Mouse (Mus musculus): ENCODE data around the gene Pgr. TPM values are rescaled to one million over a fixed set of nuclear protein-coding genes. Genes with fewer than 3 reads are reported as not detected.

The Pgr gene
- 0.68 and 0.79 TPM in 2 replicates for polyA plus RNA-seq (2015; fragmentation: Nextera tagmentation; extraction: Ambion mirVana)

DNA sequence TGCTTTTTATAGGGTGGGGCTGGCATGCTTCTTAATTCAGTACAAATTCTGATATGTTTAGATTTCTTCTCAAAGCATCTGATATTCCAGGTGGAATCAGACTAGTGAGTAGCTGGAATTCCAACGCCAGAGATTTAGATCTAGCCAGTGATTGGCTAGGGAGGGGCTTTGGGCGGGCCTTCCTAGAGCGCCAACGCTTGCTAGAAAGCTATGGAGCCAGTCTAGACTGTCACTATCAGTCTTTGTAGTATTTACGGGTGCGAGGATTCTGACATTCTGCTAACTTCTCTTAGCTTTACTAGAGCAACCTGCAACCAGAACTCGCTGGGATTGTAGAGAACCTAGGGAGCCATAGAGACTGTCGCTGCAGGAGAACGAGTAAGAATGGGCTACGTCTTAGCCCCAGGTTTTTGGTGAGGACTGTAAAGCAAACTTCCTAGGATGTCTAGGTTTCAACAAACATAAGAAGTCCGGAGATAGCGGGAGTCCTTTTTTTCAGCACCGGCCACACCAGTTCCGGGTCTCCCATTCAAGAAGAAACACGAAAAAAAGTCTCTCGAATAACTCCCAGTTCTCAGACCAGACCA is at the start of gene Pgr:
TSS of gene Pgr (plus strand) at position 218 of the 587 bp plus-strand sequence.
- Histone ChIP-seq H3K27me3 (peaks cover 37% of the 10 kb centered on the region), H3K9me3 (no peaks in the 10 kb centered on the region), H3K9ac (no peak within 1 kb of the TSS; the same call in 1 of the 2 replicates), H3K36me3 (no peaks in the 10 kb centered on the region), H3K4me2 (peak within 1 kb of the TSS; percentile 92), H3K4me3 (peak within 1 kb of the TSS; percentile 53), H3K27ac (no peak within 1 kb of the TSS), H3K4me1 (peaks cover 24% of the 10 kb centered on the region)
- no peak for ATAC-seq (ENCODE audit: insufficient number of reproducible peaks, low FRiP score, low TSS enrichment, low read depth)
- 2% methylated on average over 16 of the region's 16 CpGs for WGBS

- no peak for ATAC-seq (ENCODE audit: insufficient number of reproducible peaks, low FRiP score, low TSS enrichment, low read depth)
- no peak overlapping the region for H3K4me2 ChIP-seq
- no peak overlapping the region for H3K9ac ChIP-seq
- no peaks in the 10 kb centered on the region for H3K9me3 ChIP-seq
- no peak overlapping the region for H3K27ac ChIP-seq
- H3K36me3 ChIP-seq: no peaks in the 10 kb centered on the region
- H3K4me3 ChIP-seq: no peak overlapping the region
- 86% methylated on average over 2 of the region's 2 CpGs for WGBS
- H3K27me3 ChIP-seq: no peaks in the 10 kb centered on the region
- no peaks in the 10 kb centered on the region for H3K4me1 ChIP-seq
These were observed 42.2 kb upstream of the Pgr start for GRCm38 (mm10) chr9:8857455-8857854.

- no peak overlapping the region for H3K27ac ChIP-seq
- H3K9ac ChIP-seq: no peak overlapping the region
- H3K27me3 ChIP-seq: no peaks in the 10 kb centered on the region
- whole genome bisulfite sequencing: 88% methylated on average over 2 of the region's 2 CpGs
- no peaks in the 10 kb centered on the region for H3K36me3 ChIP-seq
- no peak overlapping the region for H3K4me2 ChIP-seq
- no peak for ATAC-seq (ENCODE audit: insufficient number of reproducible peaks, low FRiP score, low TSS enrichment, low read depth)
- no peaks in the 10 kb centered on the region for H3K9me3 ChIP-seq
- no peaks in the 10 kb centered on the region for H3K4me1 ChIP-seq
- no peak overlapping the region for H3K4me3 ChIP-seq
These were observed 31.1 kb upstream of the Pgr start for GRCm38 (mm10) chr9:8868511-8868910.

- WGBS: 76% methylated on average over 5 of the region's 5 CpGs
- Histone ChIP-seq H3K9ac (no peak overlapping the region), H3K4me2 (no peak overlapping the region), H3K36me3 (no peaks in the 10 kb centered on the region), H3K27ac (no peak overlapping the region), H3K4me3 (no peak overlapping the region), H3K27me3 (peaks cover 17% of the 10 kb centered on the region), H3K4me1 (peaks cover 5% of the 10 kb centered on the region), H3K9me3 (no peaks in the 10 kb centered on the region)
- no peak for ATAC-seq (ENCODE audit: insufficient number of reproducible peaks, low FRiP score, low TSS enrichment, low read depth)
These were observed 4.4 kb upstream of the Pgr start for GRCm38 (mm10) chr9:8895205-8895604.

- 2% methylated on average over 41 of the region's 41 CpGs for WGBS
- peak overlapping the region; percentile 53 for H3K4me3 ChIP-seq
- peaks cover 37% of the 10 kb centered on the region for H3K27me3 ChIP-seq
- ATAC-seq (ENCODE audit: insufficient number of reproducible peaks, low FRiP score, low TSS enrichment, low read depth): no peak
- no peaks in the 10 kb centered on the region for H3K9me3 ChIP-seq
- H3K27ac ChIP-seq: no peak overlapping the region
- H3K9ac ChIP-seq: peak overlapping the region; percentile 28; the same call in 1 of the 2 replicates
- H3K4me1 ChIP-seq: peaks cover 24% of the 10 kb centered on the region
- H3K36me3 ChIP-seq: no peaks in the 10 kb centered on the region
- peak overlapping the region; percentile 92 for H3K4me2 ChIP-seq
These were observed 775 bp downstream of the Pgr start for GRCm38 (mm10) chr9:8900203-8901012.

- peaks cover 37% of the 10 kb centered on the region for H3K27me3 ChIP-seq
- 0 out of 2 replicates have a peak, but pooled peaks have one; percentile 22 for ATAC-seq (ENCODE audit: insufficient number of reproducible peaks, low FRiP score, low TSS enrichment, low read depth)
These were observed 1.5 kb downstream of the Pgr start for GRCm38 (mm10) chr9:8901013-8901646.

DNA sequence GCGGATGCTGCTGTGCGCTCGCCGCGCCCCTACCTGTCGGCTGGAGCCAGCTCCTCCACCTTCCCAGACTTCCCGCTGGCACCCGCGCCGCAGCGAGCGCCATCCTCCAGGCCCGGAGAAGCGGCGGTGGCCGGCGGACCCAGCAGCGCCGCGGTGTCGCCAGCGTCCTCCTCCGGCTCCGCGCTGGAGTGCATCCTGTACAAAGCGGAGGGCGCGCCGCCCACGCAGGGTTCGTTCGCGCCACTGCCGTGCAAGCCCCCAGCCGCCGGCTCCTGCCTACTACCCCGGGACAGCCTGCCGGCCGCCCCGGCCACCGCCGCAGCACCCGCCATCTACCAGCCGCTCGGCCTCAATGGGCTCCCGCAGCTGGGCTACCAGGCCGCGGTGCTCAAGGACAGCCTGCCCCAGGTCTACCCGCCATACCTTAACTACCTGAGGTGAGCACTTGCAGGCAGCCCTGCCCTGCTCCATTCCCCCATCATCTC is 2.1 kb downstream of the Pgr start:
- Histone ChIP-seq H3K27ac (no peak overlapping the region), H3K9ac (0 out of 2 replicates have a peak overlapping the region, but pooled peaks have one; percentile 28), H3K4me2 (peak overlapping the region; percentile 92), H3K4me1 (peaks cover 24% of the 10 kb centered on the region), H3K9me3 (no peaks in the 10 kb centered on the region), H3K4me3 (peak overlapping the region; percentile 53), H3K36me3 (no peaks in the 10 kb centered on the region), H3K27me3 (peaks cover 37% of the 10 kb centered on the region)
- WGBS: under 1% methylated on average over 49 of the region's 49 CpGs
- peak; percentile 62; the same call in 1 of the 2 replicates for ATAC-seq (ENCODE audit: insufficient number of reproducible peaks, low FRiP score, low TSS enrichment, low read depth)

More at GRCm38 (mm10) chr9:8901013-8901646, 1.5 kb downstream of the Pgr start:
- Histone ChIP-seq H3K27ac (no peak overlapping the region), H3K9me3 (no peaks in the 10 kb centered on the region), H3K4me2 (peak overlapping the region; percentile 92), H3K36me3 (no peaks in the 10 kb centered on the region), H3K4me1 (peaks cover 24% of the 10 kb centered on the region), H3K9ac (0 out of 2 replicates have a peak overlapping the region, but pooled peaks have one; percentile 28), H3K4me3 (peak overlapping the region; percentile 53)
- WGBS: 0% methylated on average over 34 of the region's 36 CpGs

DNA sequence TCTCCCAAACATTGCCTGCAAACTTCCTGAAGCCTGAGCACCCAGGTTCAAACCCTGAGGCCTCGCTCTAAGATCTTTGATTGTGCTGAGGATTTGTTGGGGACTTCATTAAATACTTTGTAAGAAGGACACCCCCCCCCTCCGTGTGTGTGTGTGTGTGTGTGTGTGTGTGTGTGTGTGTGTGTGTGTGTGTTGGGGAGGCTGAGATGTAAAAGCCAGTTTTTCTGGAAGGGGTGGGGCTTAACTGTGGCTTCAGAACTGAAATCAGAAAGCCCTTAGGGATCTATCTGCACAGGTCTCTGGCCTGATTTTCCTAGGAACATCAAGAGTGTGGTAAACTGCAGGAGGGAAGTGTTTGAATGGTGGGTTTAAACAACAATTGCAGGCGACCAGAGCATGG is 2.6 kb downstream of the Pgr start:
- no peaks in the 10 kb centered on the region for H3K9me3 ChIP-seq
- H3K4me2 ChIP-seq: peak overlapping the region; percentile 92; the same call in 1 of the 2 replicates
- WGBS: 22% methylated on average over 3 of the region's 3 CpGs
- no peaks in the 10 kb centered on the region for H3K36me3 ChIP-seq
- H3K4me3 ChIP-seq: peak overlapping the region; percentile 53
- H3K27ac ChIP-seq: no peak overlapping the region
- H3K4me1 ChIP-seq: peaks cover 24% of the 10 kb centered on the region
- peaks cover 37% of the 10 kb centered on the region for H3K27me3 ChIP-seq
- no peak overlapping the region for H3K9ac ChIP-seq
- no peak; the same call in 1 of the 2 replicates for ATAC-seq (ENCODE audit: insufficient number of reproducible peaks, low FRiP score, low TSS enrichment, low read depth)

- no peak overlapping the region for H3K4me3 ChIP-seq
- H3K9ac ChIP-seq: no peak overlapping the region
- no peaks in the 10 kb centered on the region for H3K27me3 ChIP-seq
- no peaks in the 10 kb centered on the region for H3K36me3 ChIP-seq
- H3K9me3 ChIP-seq: no peaks in the 10 kb centered on the region
- no peak overlapping the region for H3K27ac ChIP-seq
- no peak overlapping the region for H3K4me2 ChIP-seq
- 62% methylated on average over 2 of the region's 2 CpGs for WGBS
- H3K4me1 ChIP-seq: no peaks in the 10 kb centered on the region
- ATAC-seq (ENCODE audit: insufficient number of reproducible peaks, low FRiP score, low TSS enrichment, low read depth): no peak
These were observed 27.9 kb downstream of the Pgr start for GRCm38 (mm10) chr9:8927561-8927960.

- H3K4me1 ChIP-seq: no peaks in the 10 kb centered on the region
These were observed 38.1 kb downstream of the Pgr start for GRCm38 (mm10) chr9:8937753-8938152.

DNA sequence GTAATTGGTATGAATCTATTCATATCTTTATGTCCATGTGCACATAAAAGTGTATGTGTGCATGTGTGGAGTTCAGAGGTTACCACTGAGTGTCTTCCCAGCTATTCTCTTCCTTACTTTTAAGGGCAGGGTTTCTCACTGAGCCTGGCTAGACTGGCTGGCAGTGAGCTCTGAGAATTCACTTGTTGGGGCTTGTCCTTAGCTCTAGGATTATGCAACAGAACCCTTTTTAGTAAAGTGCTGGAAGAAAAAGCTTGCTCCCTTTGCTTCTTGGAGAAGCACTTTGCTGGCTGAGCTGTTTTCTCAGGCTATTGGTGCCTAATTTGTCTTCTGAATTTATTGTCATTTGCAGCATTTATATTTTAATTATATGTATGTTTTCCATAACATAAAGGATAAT is 53.7 kb downstream of the Pgr start:
- Histone ChIP-seq H3K4me1 (no peaks in the 10 kb centered on the region), H3K9ac (no peak overlapping the region), H3K27me3 (no peaks in the 10 kb centered on the region), H3K36me3 (no peaks in the 10 kb centered on the region), H3K4me2 (no peak overlapping the region), H3K9me3 (no peaks in the 10 kb centered on the region), H3K4me3 (no peak overlapping the region), H3K27ac (no peak overlapping the region)
- no peak for ATAC-seq (ENCODE audit: insufficient number of reproducible peaks, low FRiP score, low TSS enrichment, low read depth)

More at GRCm38 (mm10) chr9:8937753-8938152, 38.1 kb downstream of the Pgr start:
- Histone ChIP-seq H3K4me3 (no peak overlapping the region), H3K27me3 (no peaks in the 10 kb centered on the region), H3K36me3 (no peaks in the 10 kb centered on the region), H3K9me3 (no peaks in the 10 kb centered on the region), H3K27ac (no peak overlapping the region), H3K4me2 (no peak overlapping the region), H3K9ac (no peak overlapping the region)
- WGBS: 32% methylated on average over 1 of the region's 1 CpGs
- no peak for ATAC-seq (ENCODE audit: insufficient number of reproducible peaks, low FRiP score, low TSS enrichment, low read depth)

All from limb, embryonic 15.5 days (tissue).